ENCODE assay signal across 15 mouse cellular contexts in the genomic region with DNA sequence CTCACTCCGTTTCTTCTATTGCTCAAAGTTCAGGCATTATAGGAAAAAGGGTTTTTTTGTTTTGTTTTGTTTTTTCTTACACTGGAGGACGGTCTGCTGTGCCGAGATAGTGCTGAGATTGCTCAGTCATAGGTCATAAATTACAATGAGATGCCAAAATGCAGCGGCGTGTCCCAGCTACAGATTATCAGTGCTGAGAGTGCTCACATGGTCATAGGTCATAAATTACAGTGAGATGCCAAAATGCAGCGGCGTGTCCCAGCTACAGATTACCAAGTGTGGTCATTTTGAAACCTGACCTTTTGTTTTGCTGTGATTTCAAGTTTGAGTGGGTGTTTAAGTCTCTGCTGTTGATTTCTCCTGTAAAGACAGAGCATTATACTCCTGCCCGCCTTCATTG. TPM values are rescaled to one million over a fixed set of nuclear protein-coding genes. Genes with fewer than 3 reads are reported as not detected.
DNase-seq lines count a peak whose midpoint lies in the region; ATAC-seq and TF ChIP-seq lines count a peak whose summit lies in the region.
"Had no signal": no experiment of that assay in that cellular context is flagged by ENCODE, and none has a peak within 500 bp of the region (broad histone marks: within the 10 kb centered on the region; RNA-seq: fewer than 3 reads in every experiment).

No protein-coding gene starts in this region.

- no peaks in the 10 kb centered on the region for H3K27me3 ChIP-seq in lung, embryonic 16.5 days (ENCODE audit: control insufficient read depth, insufficient read depth, low read depth, low read length)
- H3K27me3 ChIP-seq in midbrain, postnatal 0 days (ENCODE audit: insufficient read depth, low read length): no peaks in the 10 kb centered on the region
- H3K27me3 ChIP-seq: embryonic facial prominence, embryonic 15.5 days; stomach, embryonic 15.5 days had no signal

- ATAC-seq in lung, embryonic 16.5 days (ENCODE audit: low read depth): peak; percentile 75
- peak; percentile 52; the same call in 1 of the 2 replicates for ATAC-seq in common myeloid progenitor, adult 5-6 weeks (replicated peaks; ENCODE audit: low read depth, poor library complexity, severe bottlenecking)
- no peak for ATAC-seq in midbrain, postnatal 0 days (ENCODE audit: low FRiP score)

- no peaks in the 10 kb centered on the region for H3K4me1 ChIP-seq in lung, embryonic 16.5 days (replicated peaks; ENCODE audit: control insufficient read depth, insufficient read depth, low read length)
- no peaks in the 10 kb centered on the region for H3K4me1 ChIP-seq in midbrain, postnatal 0 days (ENCODE audit: insufficient read depth, low read length)
- H3K4me1 ChIP-seq: embryonic facial prominence, embryonic 15.5 days; hindbrain, embryonic 10.5 days; stomach, embryonic 15.5 days had no signal

- no peak for DNase-seq in lung, postnatal 14 days
- DNase-seq in adrenal gland, adult 2 months: peak; percentile 83
- DNase-seq in kidney, postnatal 4 days: peak; percentile 11 to 24
- no peak for DNase-seq in midbrain, postnatal 0 days (ENCODE audit: low spot score)
- DNase-seq in thymus, postnatal 10 days (ENCODE audit: low spot score in 2 of 2): no peak
- no peak for DNase-seq in right cerebral cortex, postnatal 14 days
- DNase-seq: cerebellum, adult 11-12 months; spleen, adult 18-20 months had no signal

- no peak overlapping the region for H3K4me3 ChIP-seq in lung, embryonic 16.5 days (ENCODE audit: low read length)
- no peak overlapping the region for H3K4me3 ChIP-seq in midbrain, postnatal 0 days (ENCODE audit: low read depth, low read length)
- H3K4me3 ChIP-seq: embryonic facial prominence, embryonic 15.5 days; hindbrain, embryonic 10.5 days; stomach, embryonic 15.5 days had no signal

- TF ChIP-seq CTCF in midbrain, postnatal 0 days (IDR thresholded peaks at IDR 0.05): no peak

- WGBS in lung, embryonic 16.5 days: 55% methylated on average over 8 of the region's 8 CpGs
- WGBS in midbrain, postnatal 0 days: 90% methylated on average over 8 of the region's 8 CpGs

- H3K9ac ChIP-seq in lung, embryonic 16.5 days (ENCODE audit: low read length): no peak overlapping the region
- no peak overlapping the region for H3K9ac ChIP-seq in midbrain, postnatal 0 days (replicated peaks; ENCODE audit: low read length, poor library complexity, severe bottlenecking)
- H3K9ac ChIP-seq: embryonic facial prominence, embryonic 15.5 days; stomach, embryonic 15.5 days had no signal

- H3K4me2 ChIP-seq in lung, embryonic 16.5 days (ENCODE audit: low read depth, low read length): no peak overlapping the region
- H3K4me2 ChIP-seq in midbrain, postnatal 0 days (ENCODE audit: low read depth, low read length, poor library complexity, severe bottlenecking): no peak overlapping the region
- H3K4me2 ChIP-seq: embryonic facial prominence, embryonic 15.5 days; midbrain, embryonic 11.5 days; stomach, embryonic 15.5 days had no signal

- peaks cover 9% of the 10 kb centered on the region; the same call in 1 of the 2 replicates for H3K36me3 ChIP-seq in lung, embryonic 16.5 days (ENCODE audit: control insufficient read depth, insufficient read depth, low read length)
- H3K36me3 ChIP-seq in midbrain, postnatal 0 days (ENCODE audit: insufficient read depth, low read length): no peaks in the 10 kb centered on the region
- H3K36me3 ChIP-seq: stomach, embryonic 15.5 days had no signal

- H3K9me3 ChIP-seq in lung, embryonic 16.5 days (ENCODE audit: control insufficient read depth, low read length): no peaks in the 10 kb centered on the region
- no peaks in the 10 kb centered on the region for H3K9me3 ChIP-seq in midbrain, postnatal 0 days (ENCODE audit: low read length)
- H3K9me3 ChIP-seq: embryonic facial prominence, embryonic 15.5 days; G1E; hindbrain, embryonic 10.5 days; stomach, embryonic 15.5 days had no signal

- peak overlapping the region; percentile 43 for H3K27ac ChIP-seq in lung, embryonic 16.5 days (ENCODE audit: low read length)
- H3K27ac ChIP-seq in midbrain, postnatal 0 days (ENCODE audit: low read depth, low read length): no peak overlapping the region
- H3K27ac ChIP-seq: embryonic facial prominence, embryonic 15.5 days; hindbrain, embryonic 10.5 days; stomach, embryonic 15.5 days had no signal

RNA-seq across cellular contexts. Expression of gene Lrch3, which starts 7.2 kb away (rescaled TPM):
- polyA plus RNA-seq in lung, embryonic 16.5 days (2015; fragmentation: Nextera tagmentation; extraction: Ambion mirVana): 18.4 and 18.9 TPM in 2 replicates
- total RNA-seq in adrenal gland, adult 2 months (2021): 10 to 100 TPM; 31.3 to 37.6 TPM
- polyA plus RNA-seq in adrenal gland, adult 2 months (2012; rRNA removed): 14.9 and 17.8 TPM in 2 replicates
- total RNA-seq in common myeloid progenitor, adult 5-6 weeks (2017): 14.2 and 20.0 TPM in 2 replicates
- total RNA-seq in midbrain, postnatal 0 days (2014; rRNA removed): 38.9 and 40.6 TPM in 2 replicates
- polyA plus RNA-seq in midbrain, postnatal 0 days (2015; fragmentation: Nextera tagmentation; extraction: Ambion mirVana): 23.5 and 25.3 TPM in 2 replicates

RNA-seq across cellular contexts. Expression of gene Rubcn, which starts 29.2 kb away (rescaled TPM):
- polyA plus RNA-seq in lung, embryonic 16.5 days (2015; fragmentation: Nextera tagmentation; extraction: Ambion mirVana): 21.0 and 21.8 TPM in 2 replicates
- 10 to 100 TPM; 23.7 to 32.4 TPM for total RNA-seq in adrenal gland, adult 2 months (2021)
- 31.1 TPM in 2 replicates for polyA plus RNA-seq in adrenal gland, adult 2 months (2012; rRNA removed)
- total RNA-seq in common myeloid progenitor, adult 5-6 weeks (2017): 11.0 and 12.7 TPM in 2 replicates
- 75.0 and 84.0 TPM in 2 replicates for total RNA-seq in midbrain, postnatal 0 days (2014; rRNA removed)
- polyA plus RNA-seq in midbrain, postnatal 0 days (2015; fragmentation: Nextera tagmentation; extraction: Ambion mirVana): 25.5 TPM in 2 replicates

RNA-seq across cellular contexts. Expression of gene Fyttd1, which starts 29.4 kb away (rescaled TPM):
- 96.8 and 100 TPM in 2 replicates for polyA plus RNA-seq in lung, embryonic 16.5 days (2015; fragmentation: Nextera tagmentation; extraction: Ambion mirVana)
- 100 to 1,000 TPM; 102 to 133 TPM for total RNA-seq in adrenal gland, adult 2 months (2021)
- 2.7 and 2.9 TPM in 2 replicates for polyA plus RNA-seq in adrenal gland, adult 2 months (2012; rRNA removed)
- total RNA-seq in common myeloid progenitor, adult 5-6 weeks (2017): 42.8 and 63.5 TPM in 2 replicates
- 56.9 and 125 TPM in 2 replicates for total RNA-seq in midbrain, postnatal 0 days (2014; rRNA removed)
- 115 and 139 TPM in 2 replicates for polyA plus RNA-seq in midbrain, postnatal 0 days (2015; fragmentation: Nextera tagmentation; extraction: Ambion mirVana)

Comparison
In these comparisons a context has a peak if more than half of its experiments do, and no peak if none do; other contexts are left out.
1. DNase-seq: peak in adrenal gland, adult 2 months (single experiment) and kidney, postnatal 4 days (2 of 2); none in lung, postnatal 14 days (single experiment), midbrain, postnatal 0 days (single experiment), thymus, postnatal 10 days (0 of 2) and right cerebral cortex, postnatal 14 days (single experiment).